Mouse (Mus musculus) lung, postnatal 36 days (tissue): Measurements from ENCODE around the gene Cnpy4.

Experiments used
- DNase-seq: peaks from one replicate; pipeline ENCODE4 v3.0.0; 2022; ENCODE audit warnings: mixed read lengths

The Cnpy4 gene

DNA sequence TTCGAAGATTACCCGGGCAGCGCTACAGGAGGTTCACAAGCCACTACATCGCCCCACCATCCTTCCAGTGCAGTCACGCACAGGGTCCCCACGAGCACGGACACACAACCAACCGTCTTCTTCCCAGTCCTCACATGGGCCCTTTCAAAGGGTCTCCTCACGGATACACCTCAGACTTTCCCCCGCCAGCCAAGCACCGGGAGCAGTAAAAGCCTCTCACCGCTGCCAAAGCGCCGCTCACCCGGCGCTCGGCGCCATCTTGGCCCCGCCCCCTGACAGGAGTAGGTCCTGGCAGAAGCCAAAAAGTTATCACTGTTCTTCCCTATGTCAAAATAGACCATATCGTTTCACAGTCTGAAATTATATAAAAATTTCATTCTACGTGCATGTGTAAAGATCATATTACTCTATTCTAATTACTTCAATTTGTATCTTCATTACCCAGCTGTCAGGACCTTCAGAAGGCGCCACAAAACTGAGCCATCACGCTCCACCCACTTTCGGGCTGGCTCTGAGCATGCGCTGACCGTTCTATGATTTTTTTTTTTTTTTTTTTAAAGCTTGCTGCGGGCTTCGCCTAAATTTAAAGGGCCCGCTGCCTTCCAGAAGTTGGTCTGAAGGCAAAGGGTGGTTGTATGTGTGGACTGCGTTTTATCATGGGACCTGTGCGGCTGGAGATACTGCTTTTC lies at the start of gene Cnpy4, which contains the start of gene Taf6:
Cnpy4 (plus strand) TSS at position 536 of the 689 bp plus-strand sequence.
Taf6 (minus strand) TSS at position 502 of the 689 bp plus-strand sequence.
- peak; percentile 91 for DNase-seq

GRCm38 (mm10) chr5:138137935-138138549 lies 49.2 kb upstream of the Cnpy4 start:
- DNase-seq = peak; percentile 79

DNA sequence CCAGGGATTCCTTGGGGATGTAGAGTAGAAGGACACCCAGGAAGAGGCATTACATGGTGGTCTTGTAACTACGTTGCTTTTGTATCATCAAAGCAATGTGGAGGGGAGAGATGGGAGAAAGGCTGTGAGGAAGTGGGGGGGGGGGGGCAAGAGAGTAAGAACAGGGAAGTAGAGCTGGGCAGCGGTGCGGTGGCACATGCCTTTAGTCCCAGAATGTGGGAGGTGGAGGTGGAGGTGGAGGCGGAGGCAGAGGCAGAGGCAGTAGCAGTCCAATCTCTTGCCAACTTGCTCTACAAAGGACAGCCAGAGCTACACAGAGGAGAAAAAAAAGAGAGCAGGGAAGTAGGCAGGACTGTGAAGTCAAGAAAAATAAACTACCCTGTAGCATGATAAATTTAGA lies 48.7 kb upstream of the Cnpy4 start:
- DNase-seq = no peak

- no peak for DNase-seq
These were observed 32.9 kb upstream of the Cnpy4 start for GRCm38 (mm10) chr5:138154390-138154789.

GRCm38 (mm10) chr5:138155443-138155976 lies 31.8 kb upstream of the Cnpy4 start, which contains the start of gene Zfp113:
Gene Zfp113, minus strand, starts transcription at chr5:138155744.
- DNase-seq = peak; percentile 97

GRCm38 (mm10) chr5:138160224-138160762 lies 27.0 kb upstream of the Cnpy4 start:
- no peak for DNase-seq

DNA sequence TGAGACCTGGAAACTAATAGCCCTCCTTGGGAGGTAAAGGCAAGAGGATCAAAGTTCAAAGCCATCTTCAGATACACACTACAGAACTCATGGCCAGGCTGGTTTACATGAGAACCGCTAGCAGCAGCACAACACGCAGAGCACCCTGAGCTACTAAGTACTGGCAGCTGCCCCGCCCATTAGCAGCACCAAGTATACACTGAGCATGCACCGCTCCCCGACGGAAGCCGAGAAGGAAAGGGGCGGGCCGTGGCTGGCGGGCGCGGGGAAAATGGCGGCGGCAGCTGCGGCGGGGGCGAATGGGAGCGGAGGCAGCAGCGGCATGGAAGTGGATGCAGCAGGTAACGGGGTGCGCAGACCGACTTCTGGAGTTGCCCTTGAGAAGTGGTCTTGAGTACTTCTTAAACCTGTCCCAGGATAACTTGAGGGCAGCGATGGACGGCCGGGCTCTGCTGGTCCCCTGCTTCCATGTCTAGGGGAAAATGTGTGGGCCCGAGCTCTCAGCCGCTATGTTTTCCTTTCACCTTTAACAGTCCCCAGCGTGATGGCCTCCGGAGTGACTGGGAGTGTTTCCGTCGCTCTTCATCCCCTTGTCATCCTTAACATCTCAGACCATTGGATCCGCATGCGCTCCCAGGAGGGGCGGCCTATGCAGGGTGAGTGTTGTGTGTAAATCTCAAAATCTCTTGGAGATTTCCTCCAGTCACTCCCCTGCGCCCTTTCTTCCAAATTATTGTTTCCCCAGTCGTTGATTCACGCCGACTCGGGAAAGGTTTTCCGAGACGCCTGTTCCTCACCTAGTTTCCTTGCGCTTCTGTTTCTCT lies 26.2 kb upstream of the Cnpy4 start, which contains the start of gene Cops6:
Cops6 (plus strand) TSS at position 230 of the 824 bp plus-strand sequence.
- peak; percentile 97 for DNase-seq

DNA sequence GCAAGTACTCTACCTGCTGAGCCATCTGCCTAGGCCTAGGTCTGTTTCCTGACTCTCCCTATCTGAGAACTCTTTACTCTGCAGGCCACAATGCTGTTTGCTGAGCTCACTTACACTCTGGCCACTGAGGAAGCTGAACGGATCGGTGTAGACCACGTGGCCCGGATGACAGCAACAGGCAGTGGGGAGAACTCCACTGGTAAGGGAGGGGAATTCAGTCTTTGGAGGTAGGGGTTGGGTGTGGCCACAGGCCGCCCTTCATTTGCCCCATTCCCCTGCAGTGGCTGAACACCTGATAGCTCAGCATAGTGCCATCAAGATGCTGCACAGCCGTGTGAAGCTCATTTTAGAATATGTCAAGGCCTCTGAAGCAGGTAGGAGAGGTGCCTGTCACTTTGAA lies 24.2 kb upstream of the Cnpy4 start:
- no peak for DNase-seq

DNA sequence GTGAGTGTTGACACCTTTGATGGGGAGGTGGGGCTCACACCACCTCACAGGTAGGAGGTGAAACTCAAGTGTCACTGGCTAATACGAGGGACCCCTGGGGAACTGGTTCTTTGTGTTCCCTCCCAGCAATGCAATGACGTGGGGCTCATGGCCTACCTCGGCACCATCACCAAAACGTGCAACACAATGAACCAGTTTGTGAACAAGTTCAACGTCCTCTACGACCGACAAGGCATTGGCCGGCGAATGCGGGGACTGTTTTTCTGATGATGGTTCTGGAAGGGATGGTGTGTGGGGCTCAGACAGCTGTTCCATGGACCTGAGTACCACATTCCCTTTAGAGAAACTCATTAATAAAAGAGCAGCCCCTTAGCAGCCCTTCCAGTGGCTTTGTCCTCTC lies 23.7 kb upstream of the Cnpy4 start:
- no peak for DNase-seq

DNA sequence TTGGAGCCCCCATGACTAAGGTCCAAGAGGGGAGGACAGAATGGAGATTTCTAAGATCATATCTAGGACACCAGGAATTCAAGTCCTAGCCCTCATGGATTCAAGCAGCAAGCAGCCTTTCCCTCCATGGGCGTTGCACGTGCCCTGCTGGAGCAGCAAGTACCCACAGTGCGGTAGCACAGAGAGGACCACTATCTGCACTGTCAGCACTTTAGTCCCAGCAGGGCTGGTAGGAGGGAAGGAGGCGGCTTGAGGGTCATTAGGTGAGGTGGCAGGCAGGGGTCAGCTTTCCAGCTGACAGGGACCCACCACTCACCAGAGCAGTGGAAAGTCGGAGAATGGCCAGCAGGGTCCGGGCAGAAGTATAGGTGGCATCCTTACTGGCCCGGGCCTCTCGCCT lies 21.7 kb upstream of the Cnpy4 start:
- DNase-seq = no peak

DNA sequence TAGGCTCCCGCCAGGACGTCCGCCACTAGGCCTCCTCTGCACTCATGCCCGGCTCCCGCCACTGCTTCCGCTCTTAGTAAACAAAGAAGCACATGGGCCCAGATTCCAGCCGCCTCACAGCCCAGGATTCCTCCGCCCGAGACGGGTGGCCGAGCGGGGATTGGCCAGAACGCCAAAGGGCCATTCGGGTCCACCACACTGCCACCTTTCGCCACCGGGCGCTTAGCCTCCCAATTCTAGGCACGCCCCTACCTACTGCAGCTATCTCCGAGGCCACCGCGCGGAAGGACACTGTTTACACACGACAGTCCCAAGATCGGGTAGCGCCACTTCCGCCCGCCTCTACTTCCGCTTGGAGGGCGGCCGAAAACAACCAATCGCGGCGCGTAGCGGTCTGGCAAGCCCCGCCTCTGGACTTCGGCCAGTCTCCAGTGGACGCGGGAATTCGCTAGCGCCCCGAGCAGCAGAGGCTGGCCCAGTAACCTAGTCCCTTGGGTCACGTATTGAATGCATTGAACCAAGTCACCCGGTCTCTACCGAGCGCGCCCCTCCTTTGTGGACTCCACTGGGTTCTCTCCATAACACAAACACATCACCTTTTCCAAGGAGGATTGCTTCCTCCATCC lies 16.2 kb upstream of the Cnpy4 start:
- peak; percentile 97 for DNase-seq

- peak; percentile 99 for DNase-seq
These were observed 15.4 kb upstream of the Cnpy4 start, which contains the start of the genes Ap4m1 and Mcm7 for GRCm38 (mm10) chr5:138171695-138172491. Gene Ap4m1, plus strand, starts transcription at chr5:138172002. Gene Mcm7, minus strand, starts transcription at chr5:138172422.

DNA sequence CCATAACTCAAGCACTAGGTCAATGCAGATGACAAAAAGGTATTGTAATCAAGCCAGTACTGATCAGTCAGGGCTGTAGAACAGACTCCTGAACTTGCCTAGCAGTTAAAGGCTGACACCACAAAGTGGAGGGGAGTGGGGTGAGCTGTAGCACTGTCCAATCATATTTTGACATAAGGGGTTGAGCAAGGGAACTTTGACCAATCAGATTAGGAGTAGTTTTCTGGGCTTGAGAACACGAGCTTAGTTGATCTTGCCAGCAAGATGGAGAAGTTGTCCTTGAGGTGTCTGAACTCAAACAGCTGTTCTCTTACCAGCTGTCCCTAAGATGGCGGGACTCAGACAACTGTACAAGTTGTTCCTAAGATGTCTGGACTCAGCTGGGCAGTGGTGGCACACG lies 14.1 kb upstream of the Cnpy4 start:
- no peak for DNase-seq

DNA sequence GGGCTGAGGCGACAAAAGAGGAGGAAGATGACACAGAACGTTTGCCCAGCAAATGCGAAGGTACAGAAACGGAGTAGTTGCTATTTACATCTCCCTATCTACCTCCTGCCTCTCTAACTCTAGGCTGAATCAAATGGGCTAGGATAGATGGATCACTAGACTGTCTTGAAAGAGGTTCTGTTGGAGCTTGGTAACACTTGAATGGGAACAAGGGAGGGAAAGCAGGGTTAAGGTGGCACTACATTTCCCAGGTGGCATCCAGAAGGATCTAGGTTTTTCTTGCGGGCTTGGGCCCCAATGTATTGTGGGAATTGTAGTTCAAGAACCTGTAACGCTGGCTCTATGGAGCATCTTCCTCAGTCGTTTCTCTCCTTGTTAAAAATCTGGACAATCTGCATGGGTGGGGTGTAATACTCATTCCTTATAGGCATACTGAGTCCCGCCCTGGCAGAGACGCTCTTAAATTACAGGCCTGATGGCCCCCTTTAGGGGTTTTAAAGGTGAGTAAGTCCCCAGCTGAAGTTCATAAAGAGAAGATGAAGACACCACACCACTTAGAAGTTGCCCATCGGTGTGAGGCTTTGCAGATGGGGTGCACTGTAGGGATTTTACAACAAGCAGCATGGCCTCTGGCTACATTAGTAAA lies 499 bp downstream of the Cnpy4 start:
- DNase-seq = peak; percentile 90

DNA sequence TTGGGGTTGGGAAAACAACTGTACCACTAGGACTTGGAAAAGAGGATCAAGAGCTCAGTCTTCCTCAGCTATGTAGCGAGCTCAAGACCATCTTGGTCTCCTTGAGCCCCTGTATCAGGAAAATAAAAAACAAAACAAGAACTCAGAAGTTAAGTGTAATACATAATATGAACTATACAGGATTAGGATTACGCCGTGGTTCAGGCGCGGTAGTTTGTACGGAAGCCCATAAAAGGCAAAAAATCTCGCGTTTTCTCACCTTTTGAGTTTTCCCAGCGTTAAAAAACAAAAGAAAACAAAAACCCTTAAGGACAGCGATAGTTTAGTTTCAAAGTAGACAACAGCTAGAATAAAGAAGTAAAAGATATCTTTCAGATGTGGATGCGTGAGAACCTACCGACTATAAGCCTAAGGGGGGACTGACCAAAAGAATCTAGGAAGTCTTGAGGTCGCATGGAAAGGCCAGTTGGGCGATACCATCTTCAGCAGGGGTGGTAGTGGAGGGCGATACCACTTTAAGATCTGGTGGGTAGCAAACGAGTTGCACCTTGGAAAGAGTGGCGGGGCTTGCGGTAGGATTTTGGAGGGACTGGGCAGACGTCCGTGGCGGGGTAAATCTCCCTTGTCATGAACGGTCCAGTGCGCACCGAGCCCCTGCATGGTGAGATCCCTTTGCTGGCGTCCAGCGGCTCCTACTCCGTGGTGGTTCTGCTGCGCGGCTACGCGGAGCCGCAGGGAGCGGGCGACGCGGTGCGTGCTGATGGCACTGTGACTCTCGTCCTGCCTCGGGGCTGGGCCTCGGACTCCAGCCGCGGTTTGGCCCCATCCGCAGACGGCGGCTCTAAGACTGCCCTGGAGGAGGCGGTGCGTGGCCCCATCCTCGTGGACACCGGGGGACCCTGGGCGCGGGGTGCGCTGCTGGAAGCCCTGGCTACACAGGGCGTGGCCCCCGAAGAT lies 6.8 kb downstream of the Cnpy4 start, which contains the start of gene Mblac1:
Mblac1 (plus strand) TSS at position 544 of the 957 bp plus-strand sequence.
- peak; percentile 92 for DNase-seq

GRCm38 (mm10) chr5:138194755-138195345 lies 7.6 kb downstream of the Cnpy4 start:
- peak; percentile 12 for DNase-seq

DNA sequence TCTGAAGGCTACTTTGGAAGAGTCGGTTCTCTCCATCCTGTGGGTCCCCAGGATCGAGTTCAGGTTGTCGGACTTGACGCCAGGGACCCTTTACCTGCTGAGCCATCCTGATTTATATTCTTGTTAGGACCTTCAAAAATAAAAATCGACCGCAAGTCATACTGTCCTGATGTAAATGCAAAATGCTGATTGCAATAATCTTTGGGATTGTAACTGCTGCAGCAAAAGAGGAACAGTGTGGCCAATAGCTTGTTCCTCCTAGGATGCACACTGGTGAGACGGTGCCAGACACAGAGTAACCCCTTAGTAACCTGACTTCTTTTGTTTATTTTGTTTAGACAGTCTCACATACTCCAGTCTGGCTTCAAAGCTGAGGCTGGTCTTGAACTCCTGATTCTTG lies 8.2 kb downstream of the Cnpy4 start:
- no peak for DNase-seq

GRCm38 (mm10) chr5:138199576-138199975 lies 12.3 kb downstream of the Cnpy4 start:
- DNase-seq = no peak

DNA sequence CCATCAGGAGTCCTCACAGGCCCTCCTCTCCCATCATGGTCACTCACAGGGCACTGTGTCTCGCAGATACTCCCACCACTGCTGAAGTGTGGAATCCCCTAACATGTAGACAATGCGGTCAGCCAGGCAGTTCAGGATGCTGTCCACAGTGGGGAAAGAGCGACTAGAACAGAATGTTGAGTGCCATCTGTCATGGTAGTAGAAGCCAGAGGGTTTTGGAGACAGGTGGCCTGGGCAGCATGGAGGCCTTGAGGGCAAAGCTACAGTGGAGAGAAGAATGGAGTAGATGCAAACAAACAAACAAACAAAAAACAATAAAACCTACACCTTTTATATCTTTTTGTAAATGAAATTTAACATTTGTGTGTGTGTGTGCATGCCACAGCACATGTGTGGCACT lies 14.8 kb downstream of the Cnpy4 start:
- no peak for DNase-seq
